Mouse (Mus musculus) MEL (cell line): Measurements from ENCODE around the gene Rps11. TPM values are rescaled to one million over a fixed set of nuclear protein-coding genes. Genes with fewer than 3 reads are reported as not detected.

ENCODE experiments used
- DNase-seq: peaks from one replicate; pipeline ENCODE4 v3.0.0; 2011; ENCODE audit warnings: low read depth, low spot score
- H3K27ac ChIP-seq: 2 replicates; pipeline ENCODE4 v1.5.1; 2012; ENCODE audit warnings: low read depth, mild to moderate bottlenecking, control low read depth, low read length, moderate library complexity; ENCODE audit not compliant: control insufficient read depth
- H3K27me3 ChIP-seq, 2 experiments: fragments of 150-350 bp in 1 of 2; sonication (generic) in 1 of 2; 2 replicates each; pipeline ENCODE4 v1.6.1; 2012; ENCODE audit warnings: low read length in 2 of 2, mild to moderate bottlenecking in 2 of 2, improper control_type of control experiment in 1 of 2, moderate library complexity in 1 of 2; ENCODE audit not compliant: insufficient read depth in 2 of 2, control insufficient read depth in 1 of 2
- H3K36me3 ChIP-seq, 2 experiments: 2 replicates each; pipeline ENCODE4 v1.6.1; 2012 to 2014; ENCODE audit warnings: low read length in 2 of 2, improper control_type of control experiment in 1 of 2, inconsistent platforms in 1 of 2, mild to moderate bottlenecking in 1 of 2; ENCODE audit not compliant: insufficient read depth in 2 of 2, control insufficient read depth in 1 of 2
- H3K4me1 ChIP-seq, 2 experiments: fragments of 150-350 bp in 1 of 2; sonication (generic) in 1 of 2; 2 replicates each; pipeline ENCODE4 v1.6.1; 2012; ENCODE audit warnings: low read length in 2 of 2, improper control_type of control experiment in 1 of 2, mild to moderate bottlenecking in 1 of 2; ENCODE audit not compliant: insufficient read depth in 2 of 2, control insufficient read depth in 1 of 2
- H3K4me3 ChIP-seq, 2 experiments: fragments of 150-350 bp in 1 of 2; sonication (generic) in 1 of 2; 2 replicates each; pipeline ENCODE4 v1.5.1; 2012; ENCODE audit warnings: low read depth in 2 of 2, low read length in 2 of 2, mild to moderate bottlenecking in 2 of 2, moderate library complexity in 2 of 2, control low read depth in 1 of 2, improper control_type of control experiment in 1 of 2; ENCODE audit not compliant: control insufficient read depth in 1 of 2, insufficient read depth in 1 of 2
- H3K79me2 ChIP-seq: 2 replicates; pipeline ENCODE4 v1.6.1; 2012; ENCODE audit warnings: mild to moderate bottlenecking, low read length, moderate library complexity; ENCODE audit not compliant: control insufficient read depth, poor library complexity, insufficient read depth
- H3K9ac ChIP-seq: 2 replicates; pipeline ENCODE4 v1.6.1; 2012; ENCODE audit warnings: low read depth, mild to moderate bottlenecking, control low read depth, low read length, moderate library complexity; ENCODE audit not compliant: control insufficient read depth, poor library complexity, severe bottlenecking
- H3K9me3 ChIP-seq: fragments of 150-350 bp; sonication (generic); replicated peaks from 2 replicates; pipeline ENCODE4 v1.6.1; 2012; ENCODE audit warnings: mild to moderate bottlenecking, low read length, improper control_type of control experiment, moderate library complexity; ENCODE audit not compliant: insufficient read depth
- CHD1 ChIP-seq: IDR thresholded peaks from 2 replicates; pipeline ENCODE4 v1.6.1; 2012; ENCODE audit warnings: low read depth, mild to moderate bottlenecking, inconsistent platforms, low read length, improper control_type of control experiment
- CHD2 ChIP-seq: IDR thresholded peaks from 2 replicates; pipeline ENCODE4 v1.6.1; 2011; ENCODE audit warnings: low read length, improper control_type of control experiment
- E2F4 ChIP-seq: IDR thresholded peaks from 2 replicates; pipeline ENCODE4 v1.6.1; 2011; ENCODE audit warnings: low read depth, low read length, improper control_type of control experiment, borderline replicate concordance
- ELF1 ChIP-seq: IDR thresholded peaks from 2 replicates; pipeline ENCODE4 v1.6.1; 2014; ENCODE audit warnings: low read depth, mild to moderate bottlenecking, inconsistent platforms, low read length, improper control_type of control experiment, moderate library complexity
- GATA1 ChIP-seq: IDR thresholded peaks from 2 replicates; pipeline ENCODE4 v1.6.1; 2011; ENCODE audit warnings: low read depth, low read length, improper control_type of control experiment
- HCFC1 ChIP-seq: IDR thresholded peaks from 2 replicates; pipeline ENCODE4 v1.6.1; 2012; ENCODE audit warnings: low read depth, mild to moderate bottlenecking, inconsistent platforms, low read length, improper control_type of control experiment, moderate library complexity
- MAZ ChIP-seq: IDR thresholded peaks from 2 replicates; pipeline ENCODE4 v1.6.1; 2012; ENCODE audit warnings: low read depth, mild to moderate bottlenecking, inconsistent platforms, low read length, improper control_type of control experiment
- MEF2A ChIP-seq: IDR thresholded peaks from 2 replicates; pipeline ENCODE4 v1.6.1; 2014; ENCODE audit warnings: low read depth, mild to moderate bottlenecking, inconsistent platforms, low read length, improper control_type of control experiment; ENCODE audit not compliant: poor library complexity, insufficient replicate concordance, severe bottlenecking; ENCODE audit errors: extremely low read depth
- MXI1 ChIP-seq: IDR thresholded peaks from 2 replicates; pipeline ENCODE4 v1.6.1; 2011; ENCODE audit warnings: mild to moderate bottlenecking, low read depth, low read length, improper control_type of control experiment
- MYB ChIP-seq: IDR thresholded peaks from 2 replicates; pipeline ENCODE4 v1.6.1; 2011; ENCODE audit warnings: mild to moderate bottlenecking, low read depth, low read length, improper control_type of control experiment
- NELFE ChIP-seq: IDR thresholded peaks from 2 replicates; pipeline ENCODE4 v1.6.1; 2011; ENCODE audit warnings: low read depth, low read length, improper control_type of control experiment
- NRF1 ChIP-seq: IDR thresholded peaks from 2 replicates; pipeline ENCODE4 v1.6.1; 2014; ENCODE audit warnings: low read depth, mild to moderate bottlenecking, inconsistent platforms, low read length, improper control_type of control experiment, moderate library complexity; ENCODE audit not compliant: poor library complexity, insufficient read depth, severe bottlenecking
- POLR2AphosphoS5 ChIP-seq: IDR thresholded peaks from 2 replicates; pipeline ENCODE4 v1.6.1; 2012; ENCODE audit warnings: low read depth, borderline replicate concordance, mild to moderate bottlenecking, inconsistent platforms, low read length, moderate library complexity, mixed read lengths
- SIN3A ChIP-seq: IDR thresholded peaks from 2 replicates; pipeline ENCODE4 v1.6.1; 2012; ENCODE audit warnings: low read length, improper control_type of control experiment, inconsistent platforms
- SMC3 ChIP-seq: IDR thresholded peaks from 2 replicates; pipeline ENCODE4 v1.6.1; 2011; ENCODE audit warnings: low read depth, low read length, improper control_type of control experiment
- TAL1 ChIP-seq: IDR thresholded peaks from 2 replicates; pipeline ENCODE4 v1.6.1; 2012; ENCODE audit warnings: mild to moderate bottlenecking, inconsistent platforms, low read length, moderate library complexity, mixed read lengths
- TCF12 ChIP-seq: IDR thresholded peaks from 2 replicates; pipeline ENCODE4 v1.6.1; 2014; ENCODE audit warnings: low read depth, mild to moderate bottlenecking, inconsistent platforms, low read length, improper control_type of control experiment, moderate library complexity
- UBTF ChIP-seq: IDR thresholded peaks from 2 replicates; pipeline ENCODE4 v1.6.1; 2012; ENCODE audit warnings: low read depth, mild to moderate bottlenecking, inconsistent platforms, low read length, improper control_type of control experiment, moderate library complexity, borderline replicate concordance; ENCODE audit not compliant: insufficient read depth
- USF2 ChIP-seq, 2 experiments: IDR thresholded peaks; 2 replicates each; pipeline ENCODE4 v1.6.1; 2011 to 2012; ENCODE audit warnings: improper control_type of control experiment in 2 of 2, low read length in 2 of 2, borderline replicate concordance in 1 of 2, inconsistent platforms in 1 of 2, low read depth in 1 of 2, mild to moderate bottlenecking in 1 of 2; ENCODE audit not compliant: insufficient read depth in 1 of 2
- ZC3H11A ChIP-seq: IDR thresholded peaks from 2 replicates; pipeline ENCODE4 v1.6.1; 2012; ENCODE audit warnings: low read depth, mild to moderate bottlenecking, inconsistent platforms, low read length, improper control_type of control experiment
- ZKSCAN1 ChIP-seq: IDR thresholded peaks from 2 replicates; pipeline ENCODE4 v1.6.1; 2012; ENCODE audit warnings: low read depth, mild to moderate bottlenecking, inconsistent platforms, low read length, improper control_type of control experiment, moderate library complexity
- ZMIZ1 ChIP-seq: IDR thresholded peaks from 2 replicates; pipeline ENCODE4 v1.6.1; 2012; ENCODE audit warnings: low read depth, mild to moderate bottlenecking, inconsistent platforms, low read length, improper control_type of control experiment, moderate library complexity
- polyA plus RNA-seq, 2 experiments: library from polyadenylated mRNA; stranded (reverse) in 1 of 2; unstranded in 1 of 2; fragments of >175 nt in 1 of 2; fragments of >200 nt in 1 of 2; gene quantifications; 2 replicates each; pipeline versions ENCODE4 v1.2.1 to v1.2.4; 2012; ENCODE audit warnings: low replicate concordance in 2 of 2, low read depth in 1 of 2; ENCODE audit not compliant: insufficient read length in 2 of 2, insufficient read depth in 1 of 2, missing spikeins in 1 of 2
- total RNA-seq: library from RNA; depleted of rRNA; stranded (reverse); fragments of 300-350 nt; gene quantifications from 2 replicates; pipeline ENCODE4 v1.2.3, GENCODE M21; 2012

Gene Rps11
- total and polyA plus RNA-seq, 3 experiments: 2,708 to 5,434 (median 3,189) TPM

GRCm38 (mm10) chr7:45076501-45076900, 47.7 kb downstream of the Rps11 start:
- no peak for DNase-seq
- H3K79me2 ChIP-seq: no peaks in the 10 kb centered on the region; the same call in 1 of the 2 replicates
- H3K36me3 ChIP-seq: peaks cover 0 to 2% of the 10 kb centered on the region in 2 experiments; a peak in 1 of 4 replicates
- H3K4me3 ChIP-seq: no peak overlapping the region
- no peak overlapping the region for H3K27ac ChIP-seq
- TF ChIP-seq E2F4 (no peak), TCF12 (no peak), ZMIZ1 (no peak), NELFE (no peak), CHD1 (no peak), HCFC1 (no peak), GATA1 (no peak), ZKSCAN1 (no peak), TAL1 (no peak)
- H3K27me3 ChIP-seq: no peaks in the 10 kb centered on the region
- no peak overlapping the region for H3K9ac ChIP-seq
- no peaks in the 10 kb centered on the region for H3K9me3 ChIP-seq
- H3K4me1 ChIP-seq: peaks cover 0 to 4% of the 10 kb centered on the region in 2 experiments; a peak in 1 of 4 replicates

GRCm38 (mm10) chr7:45075405-45075804, 48.8 kb downstream of the Rps11 start:
- Histone ChIP-seq H3K4me1 (no peaks in the 10 kb centered on the region), H3K36me3 (no peaks in the 10 kb centered on the region), H3K27me3 (no peaks in the 10 kb centered on the region), H3K4me3 (no peak overlapping the region), H3K27ac (no peak overlapping the region), H3K79me2 (peaks cover 2% of the 10 kb centered on the region), H3K9ac (no peak overlapping the region), H3K9me3 (no peaks in the 10 kb centered on the region)
- no peak for DNase-seq
- no peak for TF ChIP-seq SIN3A
- TF ChIP-seq ELF1: no peak
- TF ChIP-seq E2F4: no peak
- no peak for TF ChIP-seq MXI1
- TF ChIP-seq POLR2AphosphoS5: no peak
- TF ChIP-seq NRF1: no peak
- no peak for TF ChIP-seq GATA1

GRCm38 (mm10) chr7:45073949-45074348, 50.3 kb downstream of the Rps11 start:
- Histone ChIP-seq H3K36me3 (no peaks in the 10 kb centered on the region), H3K27ac (no peak overlapping the region), H3K4me3 (no peak overlapping the region), H3K9ac (no peak overlapping the region), H3K9me3 (no peaks in the 10 kb centered on the region), H3K79me2 (peaks cover 15% of the 10 kb centered on the region), H3K27me3 (no peaks in the 10 kb centered on the region), H3K4me1 (no peaks in the 10 kb centered on the region)
- no peak for DNase-seq
- TF ChIP-seq HCFC1 (no peak), USF2 (IDR thresholded peaks at IDR 0.05; ENCODE audit: borderline replicate concordance in 1 of 2, insufficient read depth in 1 of 2, low read depth in 1 of 2, low read length in 2 of 2) (no peak), UBTF (no peak), GATA1 (no peak), MYB (no peak), NRF1 (no peak), ZC3H11A (no peak), TCF12 (no peak), SMC3 (no peak), CHD2 (no peak), E2F4 (no peak), MAZ (no peak), MEF2A (no peak)
